Mouse (Mus musculus): ENCODE data around the gene Psmd12.

GRCm38 (mm10) chr11:107458986-107459385 lies 20.3 kb upstream of the Psmd12 start:
- TF ChIP-seq POLR2A (IDR thresholded peaks at IDR 0.05; ENCODE audit: borderline replicate concordance, extremely low read depth, insufficient read depth, insufficient read length, poor library complexity, severe bottlenecking): no peak
- no peak for TF ChIP-seq CTCF (IDR thresholded peaks at IDR 0.05; ENCODE audit: borderline replicate concordance, extremely low read depth, insufficient read depth, insufficient read length)

Data from brain, embryonic 14.5 days (tissue).